Mouse (Mus musculus) heart, adult 8-10 months (tissue): Measurements from ENCODE around the gene 2410141K09Rik. TPM values are rescaled to one million over a fixed set of nuclear protein-coding genes. Genes with fewer than 3 reads are reported as not detected.
"Not testable (repeated sequence)": the region's sequence is repeated elsewhere in the genome, so short reads cannot be mapped to it uniquely, and the experiment has no call there.

Experiments
- DNase-seq: peaks from one replicate; pipeline ENCODE4 v3.0.0; 2022; ENCODE audit warnings: low spot score
- total RNA-seq, 4 experiments: library from RNA; stranded (reverse); gene quantifications; 2 replicates each; pipeline ENCODE4 v1.2.4; 2022

Gene 2410141K09Rik
- not detected for total RNA-seq

DNA sequence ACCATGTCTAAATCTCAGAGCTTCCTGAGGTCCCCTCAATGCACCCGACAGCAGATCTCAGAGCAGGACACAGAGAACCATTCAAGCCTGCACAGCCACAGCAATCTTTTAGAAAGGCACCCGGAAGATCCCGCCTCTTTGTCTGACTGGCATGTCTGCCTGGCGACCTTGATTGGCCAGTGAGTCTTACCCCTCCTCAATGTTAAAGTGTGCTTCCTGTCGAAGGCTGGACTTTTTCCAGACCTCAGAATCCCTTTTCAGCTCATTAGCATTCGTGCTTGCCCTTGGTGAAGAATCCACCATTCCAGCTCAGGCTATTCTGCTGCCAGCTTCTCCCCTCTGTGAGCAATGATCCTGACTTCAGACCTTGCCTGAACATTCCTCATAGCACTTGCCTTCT, at the start of gene 2410141K09Rik:
Gene 2410141K09Rik (minus strand): TSS at position 101 of the 400 bp plus-strand sequence.
- not testable (repeated sequence) for DNase-seq

DNA sequence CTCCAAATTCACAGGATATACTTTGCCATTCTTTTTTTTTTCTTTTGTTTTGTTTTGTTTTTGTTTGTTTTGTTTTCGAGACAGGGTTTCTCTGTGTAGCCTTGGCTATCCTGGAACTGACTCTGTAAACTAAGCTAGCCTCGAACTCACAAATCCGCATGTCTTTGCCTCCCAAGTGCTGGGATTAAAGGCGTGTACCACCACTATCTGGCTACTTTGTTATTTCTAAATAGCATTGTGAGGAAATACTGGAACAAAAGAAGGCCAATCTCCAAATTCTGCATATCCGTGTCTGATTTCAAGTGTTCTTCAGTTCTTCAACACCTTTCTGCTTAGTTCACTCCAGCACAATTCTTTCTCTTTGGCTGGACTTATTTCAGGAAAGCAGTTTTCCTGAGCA, 14.1 kb downstream of the 2410141K09Rik start:
- DNase-seq, result not testable (repeated sequence)

DNA sequence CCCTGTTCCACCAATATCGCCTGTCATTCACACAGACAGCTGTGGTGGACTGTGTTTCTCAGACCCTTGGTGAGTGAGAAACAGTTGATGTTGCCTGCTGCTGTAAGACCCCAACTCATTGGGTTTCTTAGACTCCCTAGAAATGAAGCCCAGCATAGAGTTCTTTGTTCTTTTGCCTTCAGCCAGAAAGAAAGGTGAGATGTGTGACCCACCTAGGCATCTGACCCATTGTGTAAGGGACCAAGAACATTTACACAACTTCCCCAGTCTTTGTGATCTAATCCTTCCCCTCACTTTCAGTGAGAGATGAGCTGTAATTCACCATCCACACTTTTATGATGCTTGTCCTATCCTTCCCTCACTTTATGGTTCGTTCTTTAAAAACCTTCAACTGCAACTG, 26.0 kb downstream of the 2410141K09Rik start:
- DNase-seq, result not testable (repeated sequence)

Other genes with a start within 250 kb of the 2410141K09Rik start
- gene Gm10772, start 213.5 kb downstream of the 2410141K09Rik start, total RNA-seq, result not detected